Mouse (Mus musculus) left cerebral cortex, postnatal 10 days (tissue): Measurements from ENCODE around the gene Gm13695. TPM values are rescaled to one million over a fixed set of nuclear protein-coding genes. Genes with fewer than 3 reads are reported as not detected.

ENCODE experiments used
- total RNA-seq, 2 experiments: library from RNA; stranded (reverse); gene quantifications; 2 replicates each; pipeline ENCODE4 v1.2.3; 2021

Gm13695 gene
- total RNA-seq, 2 experiments from 2014 or later = 1.4 TPM; not detected in 1

Other genes starting within 250 kb of the Gm13695 start
- gene Itgav, start 242.9 kb upstream of the Gm13695 start, total RNA-seq = 10 to 100 TPM; 55.3 to 69.3 TPM
- gene Fam171b, start 154.7 kb upstream of the Gm13695 start, total RNA-seq = 100 to 1,000 TPM; 221 to 223 TPM
- not detected for gene Zswim2, start 26.1 kb upstream of the Gm13695 start, total RNA-seq
- gene Gm13698, start 11.6 kb upstream of the Gm13695 start, total RNA-seq = 1 to 10 TPM; 1.4 to 1.5 TPM
- gene Gm13693, start 5.8 kb upstream of the Gm13695 start, total RNA-seq = 1 to 10 TPM; 1.4 to 1.5 TPM
- gene Gm13696, start 5.8 kb downstream of the Gm13695 start, total RNA-seq = 1 to 10 TPM; 1.4 to 1.5 TPM
- gene Gm13694, start 11.6 kb downstream of the Gm13695 start, total RNA-seq = 1 to 10 TPM; 1.4 to 1.5 TPM
- 1 to 10 TPM; 1.4 to 1.5 TPM for gene Gm13697, start 17.4 kb downstream of the Gm13695 start, total RNA-seq
- 1 to 10 TPM; 1.4 to 1.5 TPM for gene Gm13691, start 23.2 kb downstream of the Gm13695 start, total RNA-seq